ENCODE assay signal across 9 mouse cellular contexts in the genomic region with DNA sequence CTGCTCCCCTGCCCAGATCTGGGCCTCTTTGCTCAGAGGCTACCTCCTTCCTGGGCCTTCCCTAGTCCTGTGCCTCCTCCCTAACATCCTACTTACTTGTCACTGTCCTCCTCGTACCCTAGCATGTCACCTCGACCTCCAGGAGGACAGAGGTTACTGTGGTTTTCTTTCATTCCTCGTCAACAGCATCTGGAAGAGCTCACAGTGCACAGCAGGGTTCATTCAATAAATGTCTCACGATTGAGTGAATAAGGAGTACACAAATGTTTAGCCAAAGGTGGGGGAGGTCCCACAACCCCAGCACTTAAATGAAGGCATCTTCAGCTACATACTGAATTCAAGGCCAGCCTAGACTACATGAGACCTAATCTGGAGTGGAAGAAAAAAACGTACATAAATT. TPM values are rescaled to one million over a fixed set of nuclear protein-coding genes. Genes with fewer than 3 reads are reported as not detected.
A peak's percentile ranks its signal among the peaks of the same experiment; 100 is the strongest.
DNase-seq lines count a peak whose midpoint lies in the region; ATAC-seq and TF ChIP-seq lines count a peak whose summit lies in the region.
"Had no signal": no experiment of that assay in that cellular context is flagged by ENCODE, and none has a peak within 500 bp of the region (broad histone marks: within the 10 kb centered on the region; RNA-seq: fewer than 3 reads in every experiment).

No protein-coding gene starts in this region.

- peaks cover 38% of the 10 kb centered on the region for H3K36me3 ChIP-seq in heart, embryonic 13.5 days
- H3K36me3 ChIP-seq in lung, embryonic 14.5 days (ENCODE audit: insufficient read depth) = peaks cover 29% of the 10 kb centered on the region
- peaks cover 6% of the 10 kb centered on the region; the same call in 1 of the 2 replicates for H3K36me3 ChIP-seq in ES-E14 (ENCODE audit: control insufficient read depth, insufficient read depth, low read length, poor library complexity, severe bottlenecking)
- peaks cover 58% of the 10 kb centered on the region for H3K36me3 ChIP-seq in limb, embryonic 12.5 days

- peaks cover 22% of the 10 kb centered on the region for H3K4me1 ChIP-seq in heart, embryonic 13.5 days
- 0 out of 2 replicates have a peak, but pooled peaks cover 2% of the 10 kb centered on the region for H3K4me1 ChIP-seq in lung, embryonic 14.5 days (ENCODE audit: insufficient read depth)
- H3K4me1 ChIP-seq in ES-E14 (ENCODE audit: control insufficient read depth in 2 of 2, insufficient read depth in 2 of 2, low read length in 2 of 2, poor library complexity in 1 of 2) = peaks cover 7 to 35% of the 10 kb centered on the region in 2 experiments; a peak in 3 of 4 replicates
- H3K4me1 ChIP-seq in limb, embryonic 12.5 days (replicated peaks) = peaks cover 8% of the 10 kb centered on the region

- DNase-seq in heart, postnatal 25 days (ENCODE audit: low spot score) = no peak
- no peak for DNase-seq in lung, embryonic 14.5 days
- no peak for DNase-seq in lung, postnatal 25 days (ENCODE audit: low spot score)
- DNase-seq in ES-E14 (ENCODE audit: low read depth, low spot score) = no peak
- DNase-seq in adrenal gland, adult 18-20 months (ENCODE audit: low spot score in 2 of 2) = no peak
- no peak for DNase-seq in cerebellum, adult 9-11 months

- 60% methylated on average over 5 of the region's 5 CpGs for WGBS in heart, embryonic 13.5 days
- 49% methylated on average over 5 of the region's 5 CpGs for WGBS in lung, embryonic 14.5 days
- WGBS in limb, embryonic 12.5 days = 41% methylated on average over 5 of the region's 5 CpGs

- intact Hi-C loops in heart, postnatal 25 days (cut with DNase I) = no loop called here

- no peaks in the 10 kb centered on the region for H3K9me3 ChIP-seq in heart, embryonic 13.5 days
- no peaks in the 10 kb centered on the region for H3K9me3 ChIP-seq in lung, embryonic 14.5 days (ENCODE audit: low read depth, low read length)
- H3K9me3 ChIP-seq in ES-E14 (ENCODE audit: control insufficient read depth, insufficient read depth, low read depth, low read length) = no peaks in the 10 kb centered on the region
- no peaks in the 10 kb centered on the region for H3K9me3 ChIP-seq in limb, embryonic 12.5 days
- H3K9me3 ChIP-seq: limb, embryonic 13.5 days had no signal

- ATAC-seq in heart, embryonic 13.5 days (ENCODE audit: extremely low read depth, insufficient number of reproducible peaks, low FRiP score, low TSS enrichment) = no peak
- ATAC-seq in lung, embryonic 14.5 days (ENCODE audit: insufficient read depth) = no peak
- no peak for ATAC-seq in limb, embryonic 12.5 days (ENCODE audit: insufficient number of reproducible peaks, insufficient read depth, low FRiP score, low TSS enrichment, low read depth)

- in situ Hi-C loops in ES-E14 (cut with MboI; ENCODE audit: low sequenced_read_pairs in 2 of 2, unreplicated experiment in 2 of 2) = no loop called here

- H3K27ac ChIP-seq in heart, embryonic 13.5 days (replicated peaks) = peak overlapping the region; percentile 76
- H3K27ac ChIP-seq in lung, embryonic 14.5 days (ENCODE audit: low read depth) = peak overlapping the region; percentile 80; the same call in 1 of the 2 replicates
- peak overlapping the region; percentile 57 for H3K27ac ChIP-seq in ES-E14 (ENCODE audit: insufficient read depth, low read depth, low read length, poor library complexity, severe bottlenecking)
- H3K27ac ChIP-seq in limb, embryonic 12.5 days = no peak overlapping the region; the same call in 1 of the 2 replicates
- H3K27ac ChIP-seq: limb, embryonic 13.5 days had no signal

- H3K4me2 ChIP-seq in heart, embryonic 13.5 days = no peak overlapping the region
- no peak overlapping the region for H3K4me2 ChIP-seq in lung, embryonic 14.5 days
- no peak overlapping the region for H3K4me2 ChIP-seq in limb, embryonic 12.5 days
- H3K4me2 ChIP-seq: limb, embryonic 13.5 days had no signal

- no peak overlapping the region for H3K9ac ChIP-seq in heart, embryonic 13.5 days
- H3K9ac ChIP-seq in lung, embryonic 14.5 days = no peak overlapping the region
- H3K9ac ChIP-seq in ES-E14 (ENCODE audit: insufficient read depth, low read depth, low read length, poor library complexity, severe bottlenecking) = no peak overlapping the region
- H3K9ac ChIP-seq in limb, embryonic 12.5 days (replicated peaks) = 0 out of 2 replicates have a peak overlapping the region, but pooled peaks have one; percentile 13
- H3K9ac ChIP-seq: limb, embryonic 13.5 days had no signal

- no peak overlapping the region for H3K4me3 ChIP-seq in heart, embryonic 13.5 days
- no peak overlapping the region for H3K4me3 ChIP-seq in lung, embryonic 14.5 days (ENCODE audit: low read depth, low read length)
- H3K4me3 ChIP-seq in ES-E14 (ENCODE audit: insufficient read depth in 1 of 2, low read depth in 1 of 2, low read length in 2 of 2, poor library complexity in 1 of 2, severe bottlenecking in 1 of 2) = no peak overlapping the region; a peak in 1 of 4 replicates
- no peak overlapping the region for H3K4me3 ChIP-seq in limb, embryonic 12.5 days (replicated peaks)
- H3K4me3 ChIP-seq: limb, embryonic 13.5 days had no signal

- no peaks in the 10 kb centered on the region for H3K27me3 ChIP-seq in heart, embryonic 13.5 days (replicated peaks)
- no peaks in the 10 kb centered on the region for H3K27me3 ChIP-seq in lung, embryonic 14.5 days (ENCODE audit: insufficient read depth, low read length)
- no peaks in the 10 kb centered on the region for H3K27me3 ChIP-seq in limb, embryonic 12.5 days
- H3K27me3 ChIP-seq: limb, embryonic 13.5 days had no signal

- TF ChIP-seq CTCF in lung, embryonic 14.5 days (IDR thresholded peaks at IDR 0.05; ENCODE audit: low read depth) = no peak

TF ChIP-seq in ES-E14, 5 proteins besides CTCF, POLR2A, EP300 and RAD21:
- TF ChIP-seq MAFK (IDR thresholded peaks at IDR 0.05; ENCODE audit: insufficient read depth, low read depth, low read length) (no peak), ZC3H11A (IDR thresholded peaks at IDR 0.05; ENCODE audit: borderline replicate concordance, low read depth, low read length) (no peak), HCFC1 (IDR thresholded peaks at IDR 0.05; ENCODE audit: borderline replicate concordance, insufficient read depth, low read length) (no peak), ZNF384 (IDR thresholded peaks at IDR 0.05; ENCODE audit: low read depth, low read length) (no peak), CHD2 (IDR thresholded peaks at IDR 0.05; ENCODE audit: low read depth, low read length) (no peak)

RNA-seq across cellular contexts. Expression of gene Zdhhc18, which starts 23.7 kb away (rescaled TPM):
- polyA plus RNA-seq in heart, embryonic 13.5 days (2015; fragmentation: Nextera tagmentation; extraction: Ambion mirVana) = 1.5 and 1.6 TPM in 2 replicates
- 10 to 100 TPM; 18.7 to 20.1 TPM for total RNA-seq in heart, postnatal 25 days (2021)
- 5.5 and 9.9 TPM in 2 replicates for polyA plus RNA-seq in lung, embryonic 14.5 days (2014; fragmentation: Nextera tagmentation; extraction: Ambion mirVana)
- total RNA-seq in ES-E14 (2012; rRNA removed) = 39.0 and 55.8 TPM in 2 replicates
- polyA plus RNA-seq in limb, embryonic 12.5 days (2016; fragmentation: Nextera tagmentation; extraction: Ambion mirVana) = 4.0 and 7.1 TPM in 2 replicates
- 10 to 100 TPM; 19.6 to 34.5 TPM for total RNA-seq in adrenal gland, adult 18-20 months (2021)

RNA-seq across cellular contexts. Expression of gene Sfn, which starts 24.3 kb away (rescaled TPM):
- 1.2 and 2.9 TPM in 2 replicates for polyA plus RNA-seq in heart, embryonic 13.5 days (2015; fragmentation: Nextera tagmentation; extraction: Ambion mirVana)
- total RNA-seq in heart, postnatal 25 days (2021) = 1 to 10 TPM; 1.5 TPM
- 10.4 and 10.6 TPM in 2 replicates for polyA plus RNA-seq in lung, embryonic 14.5 days (2014; fragmentation: Nextera tagmentation; extraction: Ambion mirVana)
- total RNA-seq in ES-E14 (2012; rRNA removed) = 35.8 and 46.6 TPM in 2 replicates
- 37.2 and 43.3 TPM in 2 replicates for polyA plus RNA-seq in limb, embryonic 12.5 days (2016; fragmentation: Nextera tagmentation; extraction: Ambion mirVana)
- total RNA-seq in adrenal gland, adult 18-20 months (2021) = 1 to 10 TPM; 1.4 to 1.9 TPM

RNA-seq across cellular contexts. Expression of gene Gpn2, which starts 42.1 kb away (rescaled TPM):
- polyA plus RNA-seq in heart, embryonic 13.5 days (2015; fragmentation: Nextera tagmentation; extraction: Ambion mirVana) = 11.2 and 12.8 TPM in 2 replicates
- 1 to 10 TPM; 6.4 to 6.8 TPM for total RNA-seq in heart, postnatal 25 days (2021)
- polyA plus RNA-seq in lung, embryonic 14.5 days (2014; fragmentation: Nextera tagmentation; extraction: Ambion mirVana) = 21.1 and 23.7 TPM in 2 replicates
- 39.5 and 52.6 TPM in 2 replicates for total RNA-seq in ES-E14 (2012; rRNA removed)
- polyA plus RNA-seq in limb, embryonic 12.5 days (2016; fragmentation: Nextera tagmentation; extraction: Ambion mirVana) = 21.3 and 23.2 TPM in 2 replicates
- total RNA-seq in adrenal gland, adult 18-20 months (2021) = 10 to 100 TPM; 16.2 to 16.4 TPM

RNA-seq across cellular contexts. Expression of gene Pigv, which starts 46.2 kb away (rescaled TPM):
- polyA plus RNA-seq in heart, embryonic 13.5 days (2015; fragmentation: Nextera tagmentation; extraction: Ambion mirVana) = 12.8 and 15.7 TPM in 2 replicates
- total RNA-seq in heart, postnatal 25 days (2021) = 10 to 100 TPM; 10.6 to 11.2 TPM
- polyA plus RNA-seq in lung, embryonic 14.5 days (2014; fragmentation: Nextera tagmentation; extraction: Ambion mirVana) = 13.9 and 14.5 TPM in 2 replicates
- total RNA-seq in ES-E14 (2012; rRNA removed) = 11.6 and 14.5 TPM in 2 replicates
- 16.3 and 21.6 TPM in 2 replicates for polyA plus RNA-seq in limb, embryonic 12.5 days (2016; fragmentation: Nextera tagmentation; extraction: Ambion mirVana)
- 10 to 100 TPM; 16.3 to 20.4 TPM for total RNA-seq in adrenal gland, adult 18-20 months (2021)

RNA-seq across cellular contexts. Expression of gene Gpatch3, which starts 51.7 kb away (rescaled TPM):
- 5.0 and 5.3 TPM in 2 replicates for polyA plus RNA-seq in heart, embryonic 13.5 days (2015; fragmentation: Nextera tagmentation; extraction: Ambion mirVana)
- total RNA-seq in heart, postnatal 25 days (2021) = 1 to 10 TPM; 4.7 to 5.3 TPM
- polyA plus RNA-seq in lung, embryonic 14.5 days (2014; fragmentation: Nextera tagmentation; extraction: Ambion mirVana) = 8.0 and 8.7 TPM in 2 replicates
- 14.4 and 19.9 TPM in 2 replicates for total RNA-seq in ES-E14 (2012; rRNA removed)
- polyA plus RNA-seq in limb, embryonic 12.5 days (2016; fragmentation: Nextera tagmentation; extraction: Ambion mirVana) = 11.7 and 12.0 TPM in 2 replicates
- 1 to 10 TPM; 5.7 to 7.2 TPM for total RNA-seq in adrenal gland, adult 18-20 months (2021)

Comparison
In these comparisons a context has a peak if more than half of its experiments do, and no peak if none do; other contexts are left out.
1. RNA of gene Sfn, which starts 24.3 kb away (total RNA-seq): 35.8 to 46.6 TPM in ES-E14; 1.4 to 1.9 TPM in adrenal gland, adult 18-20 months and 1.5 TPM in heart, postnatal 25 days; every median in the first group is over 10 times any median in the second.